Mouse (Mus musculus): ENCODE results near the gene Fgr. TPM values are rescaled to one million over a fixed set of nuclear protein-coding genes. Genes with fewer than 3 reads are reported as not detected.

The Fgr gene
- polyA plus RNA-seq, 1 experiment: 4.9 TPM

GRCm38 (mm10) chr4:133012776-133013265, 38.9 kb downstream of the Fgr start:
- DNase-seq (ENCODE audit: low read depth, low spot score): no peak
- WGBS: 1% methylated on average over 17 of the region's 17 CpGs

GRCm38 (mm10) chr4:133013266-133013891, 39.5 kb downstream of the Fgr start:
- DNase-seq (ENCODE audit: low read depth, low spot score): no peak
- WGBS: 3% methylated on average over 18 of the region's 18 CpGs

- WGBS: 39% methylated on average over 5 of the region's 5 CpGs
- no peak for DNase-seq (ENCODE audit: low read depth, low spot score)
Observed at GRCm38 (mm10) chr4:133014088-133014487, 40.2 kb downstream of the Fgr start.

- no peak for DNase-seq (ENCODE audit: low read depth, low spot score)
- WGBS: 66% methylated on average over 10 of the region's 10 CpGs
Observed at GRCm38 (mm10) chr4:133014896-133015709, 41.2 kb downstream of the Fgr start.

GRCm38 (mm10) chr4:133015710-133016651, 42.1 kb downstream of the Fgr start:
- no peak for DNase-seq (ENCODE audit: low read depth, low spot score)
- 54% methylated on average over 6 of the region's 9 CpGs for WGBS

- DNase-seq (ENCODE audit: low read depth, low spot score): no peak
- WGBS: 46% methylated on average over 4 of the region's 4 CpGs
Observed at GRCm38 (mm10) chr4:133016677-133017415, 43.0 kb downstream of the Fgr start.

GRCm38 (mm10) chr4:133017597-133018262, 43.8 kb downstream of the Fgr start:
- DNase-seq (ENCODE audit: low read depth, low spot score): no peak
- 74% methylated on average over 6 of the region's 6 CpGs for WGBS

GRCm38 (mm10) chr4:133018263-133018798, 44.4 kb downstream of the Fgr start:
- WGBS: 83% methylated on average over 3 of the region's 3 CpGs
- DNase-seq (ENCODE audit: low read depth, low spot score): no peak

- 79% methylated on average over 5 of the region's 6 CpGs for whole genome bisulfite sequencing
- no peak for DNase-seq (ENCODE audit: low read depth, low spot score)
Observed at GRCm38 (mm10) chr4:133020721-133021120, 46.8 kb downstream of the Fgr start.

GRCm38 (mm10) chr4:133021181-133021671, 47.3 kb downstream of the Fgr start:
- no peak for DNase-seq (ENCODE audit: low read depth, low spot score)
- WGBS: 77% methylated on average over 9 of the region's 9 CpGs

- 83% methylated on average over 14 of the region's 14 CpGs for WGBS
- no peak for DNase-seq (ENCODE audit: low read depth, low spot score)
Observed at GRCm38 (mm10) chr4:133022217-133022616, 48.3 kb downstream of the Fgr start.

- 86% methylated on average over 14 of the region's 14 CpGs for WGBS
- DNase-seq (ENCODE audit: low read depth, low spot score): no peak
Observed at GRCm38 (mm10) chr4:133022954-133023635, 49.2 kb downstream of the Fgr start.

GRCm38 (mm10) chr4:133023636-133024035, 49.7 kb downstream of the Fgr start:
- 86% methylated on average over 6 of the region's 6 CpGs for WGBS
- DNase-seq (ENCODE audit: low read depth, low spot score): no peak

GRCm38 (mm10) chr4:133024404-133024803, 50.5 kb downstream of the Fgr start:
- no peak for DNase-seq (ENCODE audit: low read depth, low spot score)
- WGBS: 46% methylated on average over 4 of the region's 4 CpGs

- DNase-seq (ENCODE audit: low read depth, low spot score): no peak
- 42% methylated on average over 10 of the region's 10 CpGs for WGBS
Observed at GRCm38 (mm10) chr4:133024969-133025685, 51.2 kb downstream of the Fgr start.

GRCm38 (mm10) chr4:133026272-133026671, 52.4 kb downstream of the Fgr start:
- 69% methylated on average over 10 of the region's 10 CpGs for WGBS
- DNase-seq (ENCODE audit: low read depth, low spot score): no peak

GRCm38 (mm10) chr4:133026826-133027375, 53.0 kb downstream of the Fgr start:
- WGBS: 52% methylated on average over 2 of the region's 2 CpGs
- DNase-seq (ENCODE audit: low read depth, low spot score): no peak
